Mouse (Mus musculus): ENCODE results near the gene Angptl7.

Gene Angptl7

DNA sequence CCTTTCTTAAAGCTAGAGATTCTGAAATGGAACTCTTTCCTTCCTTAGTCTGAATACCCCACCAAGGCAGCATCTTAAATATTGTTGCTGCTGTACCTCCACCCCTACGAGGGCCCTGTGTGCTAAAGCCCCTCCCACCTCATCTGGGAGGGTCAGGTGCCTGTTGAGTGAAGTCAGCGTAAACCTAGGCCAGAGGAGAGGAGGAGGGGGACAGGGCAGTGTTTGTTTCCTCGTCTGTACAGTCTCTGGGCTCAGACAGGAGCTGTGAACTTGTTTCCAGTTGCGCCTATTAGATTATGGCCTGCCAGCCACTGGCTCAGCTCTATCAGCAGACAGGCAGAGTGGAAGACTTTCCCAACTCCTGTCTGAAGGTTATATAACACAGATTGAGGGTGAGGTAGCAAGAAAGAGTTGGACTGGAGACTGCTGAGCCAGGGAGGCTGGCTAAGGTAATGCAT, at the start of gene Angptl7:
Gene Angptl7 (minus strand): TSS at position 51 of the 458 bp plus-strand sequence.
- peak; percentile 40 for DNase-seq (ENCODE audit: low spot score)

GRCm38 (mm10) chr4:148549106-148549505, 48.8 kb upstream of the Angptl7 start:
- no peak for DNase-seq (ENCODE audit: low spot score)

- no peak for DNase-seq (ENCODE audit: low spot score)
Measured at GRCm38 (mm10) chr4:148535876-148536275, 35.6 kb upstream of the Angptl7 start.

DNA sequence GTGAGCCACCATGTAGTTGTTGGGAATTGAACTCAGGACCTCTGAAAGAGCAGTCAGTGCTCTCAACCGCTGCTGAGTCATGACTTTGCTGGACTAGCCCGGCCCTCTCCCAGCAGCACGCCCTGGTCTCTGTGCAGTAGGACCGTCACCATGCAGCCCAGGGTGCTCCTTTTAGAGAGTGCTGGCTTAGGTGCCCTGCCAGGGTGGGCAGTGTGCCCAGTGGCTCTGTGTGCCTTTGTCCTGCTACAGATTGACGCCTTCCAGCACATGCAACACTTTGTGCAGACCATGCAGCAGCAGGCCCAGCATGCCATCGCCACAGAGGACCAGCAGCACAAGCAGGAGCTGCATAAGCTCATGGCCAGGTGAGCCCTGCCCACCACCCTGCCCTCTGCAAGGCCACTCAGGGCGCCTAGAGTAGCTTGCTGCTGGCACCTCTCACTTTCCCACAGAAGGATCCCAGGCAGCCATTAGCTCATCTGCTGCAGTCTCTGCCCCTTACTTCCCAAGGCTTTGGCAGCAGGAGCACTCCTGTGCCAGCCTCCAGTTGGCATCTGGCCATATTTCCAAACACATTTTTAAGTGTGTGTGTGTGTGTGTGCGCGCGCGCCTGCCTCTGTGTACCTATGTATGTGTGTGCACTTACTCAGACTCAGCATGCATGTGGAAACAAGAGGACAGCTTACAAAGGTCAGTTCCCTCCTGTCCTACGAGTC, 33.5 kb upstream of the Angptl7 start:
- DNase-seq (ENCODE audit: low spot score), result no peak

- no peak for DNase-seq (ENCODE audit: low spot score)
Measured at GRCm38 (mm10) chr4:148532516-148532915, 32.3 kb upstream of the Angptl7 start.

GRCm38 (mm10) chr4:148531341-148531740, 31.1 kb upstream of the Angptl7 start:
- DNase-seq (ENCODE audit: low spot score), result no peak

DNA sequence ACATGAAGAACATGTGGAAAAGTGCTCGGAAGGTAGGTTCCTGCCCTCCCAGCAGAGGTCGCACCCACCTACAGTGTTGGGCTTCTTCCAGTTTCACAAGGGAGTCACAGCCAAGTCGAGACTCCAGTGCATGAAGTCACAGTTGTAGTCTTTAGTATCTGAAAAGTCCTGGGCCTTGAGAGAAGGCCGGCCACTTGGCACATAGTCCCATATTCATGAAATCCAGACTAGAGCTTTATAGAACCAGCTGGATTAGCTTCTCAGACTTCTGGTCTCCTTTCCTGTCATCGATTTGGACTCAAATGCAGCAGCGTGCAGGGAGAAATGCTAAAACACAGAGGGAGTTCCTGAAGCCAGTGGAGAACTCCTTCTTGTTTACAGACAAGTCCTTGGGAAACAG, 30.5 kb upstream of the Angptl7 start:
- peak; percentile 26 for DNase-seq (ENCODE audit: low spot score)

DNA sequence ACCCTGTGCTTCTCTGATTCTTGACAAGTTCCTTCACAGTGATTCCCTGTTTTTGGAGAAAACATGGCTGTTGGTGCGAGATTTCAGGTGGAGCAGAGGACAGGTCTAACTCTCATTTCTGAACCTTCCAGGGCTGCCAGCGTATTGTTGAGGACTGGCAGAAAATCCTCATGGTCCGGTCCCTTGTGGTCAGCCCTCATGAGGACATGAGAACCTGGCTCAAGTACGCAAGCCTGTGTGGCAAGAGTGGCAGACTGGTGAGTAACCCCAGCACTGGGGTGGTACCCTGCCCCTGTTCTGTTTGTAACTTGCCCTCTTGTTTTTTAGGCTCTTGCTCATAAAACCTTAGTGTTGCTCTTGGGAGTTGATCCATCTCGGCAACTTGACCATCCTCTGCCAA, 30.1 kb upstream of the Angptl7 start:
- DNase-seq (ENCODE audit: low spot score), result no peak

GRCm38 (mm10) chr4:148527158-148527910, 27.1 kb upstream of the Angptl7 start:
- no peak for DNase-seq (ENCODE audit: low spot score)

DNA sequence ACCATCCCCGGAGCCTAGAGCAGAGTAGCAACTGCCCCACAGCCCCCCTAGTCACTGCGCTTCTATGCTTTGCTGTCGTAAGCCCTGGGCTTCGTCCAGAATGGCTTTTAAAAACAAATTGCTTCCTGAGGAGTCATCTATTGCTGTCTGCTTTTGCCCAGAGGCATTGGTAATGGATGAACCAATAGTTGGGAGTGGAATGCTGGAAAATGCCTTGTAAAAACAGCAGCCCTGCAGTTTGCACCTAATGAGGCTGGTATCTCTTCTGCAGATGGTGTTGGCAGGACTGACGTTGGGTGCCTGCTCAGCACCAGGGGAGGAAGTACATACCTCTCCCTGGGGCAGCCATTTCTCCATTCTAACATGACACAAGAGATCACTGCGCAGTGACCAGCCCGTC, 23.3 kb upstream of the Angptl7 start:
- DNase-seq (ENCODE audit: low spot score), result peak; percentile 39

GRCm38 (mm10) chr4:148518235-148518795, 18.1 kb upstream of the Angptl7 start:
- no peak for DNase-seq (ENCODE audit: low spot score)

- DNase-seq (ENCODE audit: low spot score), result no peak
Measured at GRCm38 (mm10) chr4:148517809-148518208, 17.5 kb upstream of the Angptl7 start.

GRCm38 (mm10) chr4:148515313-148515712, 15.1 kb upstream of the Angptl7 start:
- DNase-seq (ENCODE audit: low spot score), result no peak

DNA sequence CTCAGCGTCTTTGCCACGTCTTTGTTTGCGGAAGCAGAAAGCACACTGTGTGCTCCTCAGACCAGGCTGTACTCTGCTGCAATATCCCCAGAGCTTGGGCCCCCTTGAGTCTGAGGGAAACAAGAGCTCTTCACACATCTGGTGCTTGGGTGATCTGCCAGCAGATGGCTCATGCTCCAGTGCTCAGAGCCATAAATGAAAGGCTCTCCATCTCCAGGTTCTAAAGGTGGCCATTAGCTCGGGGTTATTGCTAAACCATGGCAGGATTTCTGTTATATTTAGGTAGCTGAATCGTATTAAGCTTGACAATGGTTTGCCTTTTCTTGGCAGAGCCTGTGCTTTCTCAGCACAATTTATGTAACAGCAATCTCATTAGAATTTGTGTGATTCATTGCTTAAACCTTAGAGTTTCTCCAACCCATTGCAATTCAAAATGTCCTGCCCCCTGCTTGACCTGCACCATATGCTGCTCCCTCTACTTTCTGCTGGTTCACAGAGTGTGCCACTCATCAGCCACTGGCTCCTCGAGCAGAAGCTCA, 12.8 kb upstream of the Angptl7 start:
- DNase-seq (ENCODE audit: low spot score), result no peak

- no peak for DNase-seq (ENCODE audit: low spot score)
Measured at GRCm38 (mm10) chr4:148511334-148511733, 11.1 kb upstream of the Angptl7 start.

DNA sequence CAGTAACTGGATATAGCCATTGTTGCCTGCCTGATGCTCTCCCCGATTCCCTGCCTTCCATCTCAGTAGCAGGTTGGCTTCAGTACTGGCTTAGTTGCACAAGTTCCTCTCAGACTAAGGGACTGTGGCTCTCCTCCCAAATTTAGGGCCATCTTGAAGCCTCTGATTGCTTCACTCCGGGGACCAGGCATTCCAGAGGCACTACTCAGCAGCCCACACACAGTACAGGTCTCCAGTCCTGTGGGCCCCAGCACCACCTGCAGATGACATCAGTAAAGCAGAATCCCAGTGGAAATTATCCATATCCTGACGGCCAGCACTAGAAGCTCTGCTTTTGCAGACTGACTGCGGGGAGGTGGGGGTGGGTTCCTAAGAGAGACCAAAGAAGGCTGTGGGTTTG, 10.4 kb upstream of the Angptl7 start:
- DNase-seq (ENCODE audit: low spot score), result peak; percentile 23

DNA sequence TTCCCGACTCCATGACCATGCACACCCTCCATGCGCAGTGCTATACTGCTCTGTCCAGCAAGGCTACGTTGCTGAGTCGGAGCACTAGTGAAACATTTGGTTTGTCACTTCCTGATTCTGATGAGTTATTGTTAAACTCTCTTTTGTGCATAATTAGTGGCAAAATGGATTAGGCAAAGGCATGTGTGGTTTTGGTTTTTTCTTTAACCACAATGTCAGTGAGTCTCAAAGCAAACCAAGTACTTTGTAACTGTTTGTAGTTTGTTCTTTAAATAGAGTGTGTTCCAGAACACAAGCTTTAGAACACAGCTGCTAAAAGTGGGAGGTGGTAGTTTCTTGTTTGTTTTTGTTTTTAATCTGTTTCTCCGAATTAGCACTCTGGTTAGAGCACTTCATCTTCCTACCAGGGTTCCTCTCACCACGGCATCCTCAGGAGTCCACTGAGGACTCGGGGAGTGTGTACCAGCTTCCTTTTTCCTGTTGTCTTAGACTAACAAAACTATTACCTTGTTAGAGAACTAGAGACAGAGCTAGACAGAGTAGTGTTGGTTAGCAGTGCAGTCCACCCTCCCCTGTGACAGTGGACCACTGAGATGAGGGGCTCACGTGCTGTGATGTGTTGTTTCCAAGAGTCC, 9.3 kb upstream of the Angptl7 start:
- no peak for DNase-seq (ENCODE audit: low spot score)

- no peak for DNase-seq (ENCODE audit: low spot score)
Measured at GRCm38 (mm10) chr4:148508084-148508849, 8.0 kb upstream of the Angptl7 start.

DNA sequence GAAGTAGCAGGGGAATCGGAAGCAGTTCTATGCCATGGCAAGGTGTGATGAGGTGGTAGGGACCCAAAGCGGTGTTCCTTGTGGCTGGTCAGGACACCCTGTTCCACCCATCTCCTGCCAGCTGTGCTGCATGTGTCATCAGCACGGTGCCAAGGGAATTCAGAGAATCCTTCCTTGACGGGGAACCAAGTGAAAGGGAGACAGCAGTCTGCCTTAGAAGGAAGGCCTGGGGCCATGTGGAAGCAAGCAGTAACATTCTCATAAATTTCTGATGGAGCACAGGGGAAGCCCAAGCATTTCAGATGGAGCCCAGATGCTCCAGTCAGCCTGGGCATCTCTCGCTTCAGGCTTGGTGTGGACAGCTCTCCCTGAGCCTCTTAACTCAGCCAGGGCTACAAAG, 7.3 kb upstream of the Angptl7 start:
- peak; percentile 38 for DNase-seq (ENCODE audit: low spot score)

- peak; percentile 41 for DNase-seq (ENCODE audit: low spot score)
Measured at GRCm38 (mm10) chr4:148504497-148504959, 4.3 kb upstream of the Angptl7 start.

Data from urinary bladder, postnatal 14 days (tissue).